Mouse (Mus musculus) urinary bladder, adult 18-20 months (tissue): ENCODE data around the gene Pkdrej.
"Not testable (repeated sequence)": the region's sequence is repeated elsewhere in the genome, so short reads cannot be mapped to it uniquely, and the experiment has no call there.

ENCODE experiments used
- DNase-seq, 2 experiments: peaks; one replicate each; pipeline ENCODE4 v3.0.0; 2022; ENCODE audit warnings: low spot score in 2 of 2, mixed read lengths in 2 of 2

Gene Pkdrej

DNA sequence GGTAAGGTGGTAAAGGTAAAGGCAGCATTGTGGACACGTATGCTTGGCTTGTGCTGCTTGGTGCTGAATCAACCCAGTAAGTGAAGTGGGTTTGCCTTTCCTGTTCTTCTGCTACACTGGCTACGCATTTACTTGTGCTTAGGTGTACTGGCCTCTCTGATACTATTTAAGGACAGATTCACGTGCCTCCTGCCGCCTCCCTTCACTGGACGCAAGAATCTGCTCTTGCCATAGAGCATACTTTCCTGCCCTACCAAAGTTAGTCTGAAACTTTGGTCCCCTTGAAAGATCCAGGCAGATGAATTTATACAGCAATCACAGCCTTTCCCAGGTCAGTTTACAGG, 11.1 kb downstream of the Pkdrej start:
- DNase-seq = no peak

DNA sequence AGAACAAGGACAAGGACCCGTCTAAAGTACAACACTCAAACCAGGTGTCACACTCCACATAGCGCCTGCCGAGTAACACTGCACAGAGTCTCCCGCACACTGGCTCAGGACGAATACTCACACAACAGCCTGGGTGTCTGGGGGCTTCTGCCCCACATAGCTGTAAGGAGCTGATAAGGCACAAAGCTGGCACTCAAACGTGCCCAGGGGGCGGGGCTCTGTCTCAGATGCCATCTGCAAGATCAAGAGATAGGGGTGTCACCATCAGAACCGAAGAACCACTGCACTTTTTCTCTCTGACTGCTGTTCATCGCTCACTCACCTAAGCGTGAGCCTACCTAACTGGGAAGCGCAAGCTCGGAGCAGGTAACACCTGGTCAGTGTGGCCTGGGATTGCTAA, 12.4 kb downstream of the Pkdrej start:
- DNase-seq = no peak

DNA sequence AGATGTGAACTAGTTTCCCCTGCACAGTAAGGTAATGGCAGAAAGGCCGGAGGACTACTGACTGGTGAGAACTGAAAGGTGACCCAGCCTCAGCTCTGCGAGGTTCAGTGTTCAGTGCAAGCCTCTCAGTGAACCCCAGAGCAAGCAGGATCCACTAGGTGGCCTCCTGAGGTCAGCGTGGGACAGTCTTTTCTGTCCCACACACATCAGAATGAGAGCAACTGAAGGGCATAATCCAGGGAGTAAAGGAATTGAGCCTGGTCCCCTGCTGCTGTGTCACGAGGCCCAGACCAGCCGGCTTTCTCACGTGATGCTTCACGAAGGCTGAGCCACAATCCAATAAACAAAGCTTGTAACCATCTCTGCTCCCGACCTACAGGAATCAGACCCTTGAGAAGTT, 13.1 kb downstream of the Pkdrej start:
- DNase-seq = no peak

DNA sequence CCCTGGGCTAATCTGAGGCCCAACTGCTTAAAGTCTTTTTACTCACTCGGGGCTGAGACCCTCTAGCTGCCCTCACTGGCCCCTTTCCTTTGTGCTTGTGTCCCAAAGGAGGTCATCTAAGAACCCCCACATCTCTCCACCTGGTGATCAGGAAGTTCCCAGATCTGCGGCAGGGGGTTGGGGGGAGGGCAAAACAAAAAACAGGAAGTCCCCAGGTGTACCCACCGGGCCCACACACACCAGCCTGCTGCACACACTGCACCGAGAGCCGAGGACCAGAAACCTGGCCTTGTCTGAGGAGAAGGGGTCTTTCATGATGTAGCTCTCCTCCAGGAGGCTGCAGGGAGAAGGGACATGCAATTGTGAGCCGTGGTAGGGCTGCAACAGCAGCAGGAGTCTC, 13.5 kb downstream of the Pkdrej start:
- DNase-seq = no peak

DNA sequence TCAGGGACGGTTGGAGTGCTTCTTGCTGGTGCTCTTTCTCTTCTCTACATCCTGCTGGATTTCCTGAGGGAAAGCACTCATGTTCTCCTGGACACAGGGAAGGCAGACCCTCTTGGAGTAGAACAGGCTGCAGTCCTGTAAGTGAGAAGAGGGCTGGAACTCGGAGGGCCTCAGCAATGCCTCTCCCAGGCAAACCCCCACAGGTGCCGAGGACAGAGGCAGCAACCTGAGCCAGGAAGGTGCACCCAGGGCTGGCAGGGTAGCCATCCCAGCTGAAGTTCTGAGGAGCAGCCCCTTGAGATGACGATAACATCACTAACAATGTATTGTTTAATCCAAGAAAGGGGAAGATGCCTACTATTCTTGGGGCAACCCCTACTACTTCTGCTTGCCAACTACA, 14.1 kb downstream of the Pkdrej start:
- no peak for DNase-seq

DNA sequence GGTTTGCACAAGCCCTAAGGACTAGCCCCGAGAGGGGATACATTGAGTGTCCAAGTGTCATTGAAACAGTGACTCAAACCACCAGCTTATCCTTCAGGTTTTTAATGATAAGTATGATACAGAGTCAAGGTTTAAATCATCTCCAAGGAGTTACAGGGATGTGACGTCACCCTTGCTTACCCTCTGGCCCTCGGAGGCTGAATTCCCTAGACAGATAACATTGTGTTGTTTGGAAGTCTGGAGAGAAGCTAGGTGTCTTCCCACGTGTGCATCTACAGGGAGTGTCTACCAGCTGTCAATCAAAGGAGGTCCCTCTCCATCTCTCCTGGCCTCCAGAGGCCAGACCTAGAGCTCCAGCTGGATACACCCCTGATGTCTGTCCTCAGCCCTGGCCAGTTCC, 14.6 kb downstream of the Pkdrej start:
- no peak for DNase-seq

DNA sequence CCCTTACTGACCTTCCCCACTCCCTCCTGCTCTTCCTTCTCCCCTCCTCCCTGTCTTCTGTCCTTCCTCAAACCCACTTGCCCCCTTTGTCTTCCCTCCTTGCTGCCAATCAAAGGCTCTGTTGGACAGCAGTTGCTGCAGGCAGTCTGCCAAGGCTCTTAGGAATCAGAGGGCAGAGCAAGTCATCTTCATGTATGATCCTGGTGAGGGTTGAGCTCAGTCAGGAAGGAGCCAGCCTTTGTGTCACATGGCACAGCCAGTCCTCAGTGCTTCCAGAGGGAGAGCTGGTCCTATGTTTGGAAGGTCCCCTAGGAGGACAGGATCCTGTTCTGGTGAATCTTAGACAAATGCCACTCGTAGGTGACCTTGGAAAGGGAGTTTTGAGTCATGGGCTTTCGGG, 18.6 kb downstream of the Pkdrej start:
- DNase-seq = no peak

DNA sequence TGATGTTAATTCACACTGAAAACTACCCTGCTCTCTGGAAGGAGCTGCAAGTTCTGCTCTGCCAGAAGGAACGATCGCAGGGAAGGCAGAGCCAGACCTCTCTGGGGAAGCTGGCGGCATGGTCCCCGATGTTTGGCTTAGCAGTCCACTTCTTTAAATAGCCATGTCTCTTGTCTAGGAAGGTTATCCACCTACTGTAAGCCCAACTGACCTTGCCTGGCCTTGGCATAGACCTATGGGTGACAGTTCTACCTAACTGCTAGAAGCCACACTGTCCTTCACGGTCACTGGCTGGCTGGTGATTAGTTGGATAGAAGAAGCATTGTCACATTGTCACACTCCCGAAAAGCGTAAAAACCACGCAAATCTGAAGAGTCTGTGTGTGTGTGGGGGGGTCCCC, 22.9 kb downstream of the Pkdrej start:
- DNase-seq = no peak

DNA sequence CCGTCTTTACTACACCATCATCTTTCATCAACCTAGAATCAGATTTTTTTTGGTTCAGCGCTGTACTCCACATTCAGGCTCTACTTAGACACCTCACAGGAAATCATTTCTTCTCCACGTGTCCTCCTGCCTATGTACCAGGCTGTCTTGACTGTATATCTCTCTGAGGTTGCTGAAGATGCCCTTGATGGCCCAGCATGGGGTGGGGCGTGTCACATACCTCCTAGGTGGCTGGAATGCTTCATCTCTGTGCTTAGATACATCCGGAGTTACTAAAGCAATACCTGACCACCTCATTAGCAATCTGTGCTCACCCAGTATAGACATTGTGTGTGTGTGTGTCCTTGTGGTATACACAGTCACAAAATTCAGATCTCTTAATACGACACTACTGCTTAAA, 26.0 kb downstream of the Pkdrej start:
- no peak for DNase-seq

DNA sequence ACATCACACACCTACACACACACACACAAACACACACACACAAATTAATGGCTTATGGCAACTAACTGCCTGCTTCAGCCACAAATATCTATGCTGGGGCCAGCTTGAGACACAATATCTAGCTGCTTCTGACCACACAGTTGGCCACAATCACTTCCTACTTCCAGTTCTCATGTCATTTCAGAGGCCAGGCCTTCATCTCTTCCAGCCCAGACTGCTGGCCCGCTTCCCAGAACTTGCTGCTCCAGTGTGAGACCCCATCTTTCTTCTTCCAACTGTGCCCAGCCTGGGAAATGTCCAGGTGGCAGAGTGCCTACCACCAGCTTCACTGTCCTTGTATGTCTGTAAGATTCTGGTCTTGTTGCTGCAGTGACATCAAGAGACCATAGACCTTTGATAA, 28.7 kb downstream of the Pkdrej start:
- DNase-seq = no peak

DNA sequence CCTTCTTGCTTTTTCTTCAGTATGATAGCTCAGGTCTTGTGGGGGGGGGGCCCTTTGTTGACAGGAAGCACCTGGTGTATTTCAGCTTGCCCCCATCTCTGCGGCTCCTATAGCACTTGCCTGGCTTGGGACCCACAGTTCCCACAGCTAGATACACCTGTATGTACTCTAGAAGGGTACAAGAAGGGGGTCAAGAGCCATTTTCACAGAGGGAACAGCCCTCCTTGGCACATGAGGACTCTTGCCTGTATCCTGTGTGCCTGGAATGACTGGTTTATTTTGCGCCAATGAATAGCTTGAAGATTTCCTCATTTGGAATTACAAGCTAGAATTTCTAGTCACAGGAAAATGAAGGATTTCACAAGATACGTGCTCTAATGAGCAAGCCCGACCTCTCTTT, 30.1 kb downstream of the Pkdrej start:
- no peak for DNase-seq

DNA sequence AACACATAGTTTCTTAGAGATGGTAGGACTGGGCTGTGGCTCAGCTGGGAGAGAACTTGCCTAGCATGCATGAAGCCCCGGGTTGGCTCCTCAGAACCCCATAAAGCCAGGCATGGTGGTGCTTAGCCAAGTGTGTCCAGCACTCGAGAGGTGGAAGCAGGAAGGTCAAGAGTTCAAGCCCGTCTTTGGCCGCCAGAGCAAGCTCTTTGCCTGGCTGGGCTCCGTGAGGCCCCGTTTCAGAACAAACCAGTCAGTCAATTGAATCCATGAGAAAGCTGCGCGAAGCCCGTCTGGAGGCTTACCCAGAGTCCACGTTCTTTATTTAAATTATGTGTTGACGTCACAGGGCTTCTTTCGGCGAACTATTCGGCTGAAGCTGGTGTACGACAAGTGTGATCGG, 32.9 kb downstream of the Pkdrej start:
- no peak for DNase-seq

DNA sequence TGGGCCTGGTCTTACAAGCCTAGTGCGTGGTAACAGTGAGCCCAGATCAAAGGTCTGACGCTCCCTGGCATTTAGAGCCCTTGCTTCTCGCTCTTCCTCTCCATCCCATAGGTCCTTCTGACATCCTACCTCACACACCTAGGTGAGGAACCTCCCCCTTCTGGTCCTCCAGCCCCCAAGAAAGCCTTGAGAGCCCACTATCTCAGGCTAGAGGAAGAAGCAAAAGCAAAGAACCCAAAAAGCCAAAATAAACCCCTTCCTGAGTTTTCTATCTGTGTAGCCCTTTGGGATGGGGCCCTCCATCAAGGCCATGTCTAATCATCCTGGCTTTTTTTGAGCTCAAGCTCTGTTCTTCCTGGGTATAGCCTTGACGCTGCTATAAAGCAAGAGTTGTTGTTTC, 33.5 kb downstream of the Pkdrej start:
- DNase-seq = no peak

DNA sequence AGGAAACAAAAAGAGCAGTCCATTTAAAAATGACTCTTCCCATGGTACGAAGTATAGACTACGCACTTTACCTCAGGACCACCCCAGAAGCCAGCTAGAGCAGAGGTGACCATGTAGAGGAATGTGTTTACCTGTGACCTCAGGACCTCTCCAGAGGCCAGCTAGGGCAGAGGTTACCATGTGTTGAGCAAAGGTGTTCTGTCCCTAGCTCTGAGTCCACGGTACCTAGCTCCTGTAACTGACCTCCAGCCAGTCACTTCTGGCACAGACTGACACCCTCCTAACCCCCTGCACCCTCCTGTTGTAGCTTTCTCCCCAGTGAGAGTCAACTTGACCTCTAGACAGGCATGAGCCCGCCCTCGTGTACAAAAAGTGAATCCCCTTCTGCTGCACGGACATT, 34.1 kb downstream of the Pkdrej start:
- no peak for DNase-seq

DNA sequence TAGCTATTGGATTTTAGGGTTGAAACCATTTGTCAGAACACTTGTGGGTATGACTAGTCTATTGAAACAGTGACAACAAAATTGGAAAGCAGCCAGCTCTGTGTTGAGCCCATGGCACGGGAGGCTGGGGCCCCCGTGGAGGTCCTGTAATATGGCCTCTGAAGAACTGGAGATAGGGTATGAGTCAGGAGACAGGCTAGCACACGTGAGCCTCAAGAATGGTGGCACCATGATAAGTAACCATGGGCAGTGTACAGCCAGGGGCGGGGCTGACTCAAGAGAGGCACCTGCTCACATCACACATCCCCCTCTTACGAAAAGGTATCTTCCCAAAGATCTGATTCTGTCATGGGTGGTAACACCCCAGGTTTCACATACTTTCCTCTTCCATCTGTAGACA, 34.8 kb downstream of the Pkdrej start:
- DNase-seq = no peak

DNA sequence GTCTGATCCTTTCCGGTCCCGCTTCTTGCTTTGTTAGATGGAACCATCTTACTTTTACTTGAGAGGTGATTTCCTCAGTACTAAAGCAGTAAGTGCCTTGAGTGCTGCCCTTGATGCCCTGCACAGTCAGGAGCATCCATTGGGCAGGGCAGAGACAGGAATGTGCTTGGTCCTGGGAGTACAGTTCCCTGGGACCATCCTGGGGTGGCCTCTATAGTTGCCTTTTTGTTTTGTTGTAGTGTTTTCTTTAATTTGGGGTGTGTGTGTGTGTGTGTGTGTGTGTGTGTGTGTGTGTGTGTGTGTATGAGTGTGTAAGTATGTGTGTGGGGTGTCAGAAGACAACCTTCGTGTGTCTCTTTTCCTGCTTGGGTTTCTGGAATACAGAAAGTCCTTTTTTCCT, 37.2 kb downstream of the Pkdrej start:
- no peak for DNase-seq

DNA sequence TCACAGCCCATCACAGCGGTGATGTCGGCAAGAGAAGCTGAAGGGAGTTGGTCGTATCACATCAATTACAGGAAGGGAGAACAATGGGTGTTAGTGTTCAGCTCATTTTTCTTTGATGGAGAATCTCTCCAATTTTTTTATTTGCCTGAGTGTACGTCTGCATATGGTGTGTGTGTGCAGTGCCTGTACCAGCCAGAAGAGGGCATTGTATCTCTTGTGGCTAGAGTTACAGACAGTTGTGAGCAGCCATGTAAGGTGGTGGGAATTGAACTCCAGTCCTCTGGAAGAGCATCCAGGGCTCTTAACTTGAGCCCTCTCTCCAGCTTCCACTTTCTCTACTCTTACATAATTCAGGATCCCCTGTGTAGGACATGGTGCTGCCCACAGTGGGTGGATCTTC, 38.4 kb downstream of the Pkdrej start:
- DNase-seq = no peak

DNA sequence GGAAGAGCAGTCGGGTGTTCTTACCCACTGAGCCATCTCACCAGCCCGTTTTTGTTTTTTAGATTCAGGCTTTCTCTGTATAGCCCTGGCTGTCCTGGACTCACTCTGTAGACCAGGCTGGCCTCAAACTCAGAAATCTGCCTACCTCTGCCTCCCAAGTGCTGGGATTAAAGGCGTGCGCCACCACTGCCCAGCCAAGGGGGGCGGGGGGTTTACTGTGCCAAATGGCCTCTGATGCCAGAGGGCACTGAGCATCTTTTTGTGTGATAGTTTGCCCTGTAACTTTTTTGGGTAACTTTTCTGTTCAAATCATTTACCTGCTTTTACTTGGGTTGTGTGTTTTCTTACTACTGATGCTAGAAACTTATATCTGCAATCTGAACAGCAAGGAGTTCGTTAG, 42.6 kb downstream of the Pkdrej start:
- DNase-seq = not testable (repeated sequence)

DNA sequence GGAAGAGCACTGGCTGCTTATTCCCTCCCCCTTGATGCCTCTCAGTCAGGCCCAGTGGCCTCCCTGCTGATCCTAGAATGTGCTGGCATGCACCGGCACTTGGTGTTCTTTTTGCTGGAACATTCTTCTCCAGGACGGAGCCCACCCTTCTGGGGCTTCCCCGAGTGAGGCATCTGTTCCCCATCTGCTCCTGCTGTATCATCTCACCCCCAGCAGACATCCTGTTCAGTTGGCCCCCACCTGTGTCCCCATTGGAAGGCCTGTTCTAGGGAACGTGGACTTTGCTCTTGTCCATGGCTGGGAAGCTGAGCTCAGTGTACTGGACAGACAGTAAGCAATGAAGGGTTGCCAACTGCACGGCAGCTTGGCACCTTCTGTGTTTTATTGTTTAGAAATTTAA, 44.8 kb downstream of the Pkdrej start:
- DNase-seq = no peak

DNA sequence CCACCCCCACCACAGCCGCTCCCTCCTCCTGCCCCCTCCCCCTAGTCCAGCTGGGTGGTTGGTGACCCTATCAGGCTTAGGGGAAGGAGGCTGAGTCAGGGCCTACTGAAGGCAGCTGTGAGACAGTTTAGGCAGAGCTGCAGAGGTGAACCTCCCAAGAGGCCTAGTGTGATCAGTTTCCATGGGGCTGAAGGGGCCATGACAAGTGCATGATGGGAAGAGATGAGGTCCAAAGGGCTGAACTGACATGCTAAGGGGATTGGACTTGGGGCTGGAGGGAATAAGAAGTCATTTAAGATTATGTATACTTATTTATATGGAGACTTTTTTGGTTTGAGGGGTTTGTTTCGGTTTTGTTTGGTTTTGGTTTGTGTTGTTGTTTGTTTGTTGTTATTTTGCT, 45.3 kb downstream of the Pkdrej start:
- no peak for DNase-seq

DNA sequence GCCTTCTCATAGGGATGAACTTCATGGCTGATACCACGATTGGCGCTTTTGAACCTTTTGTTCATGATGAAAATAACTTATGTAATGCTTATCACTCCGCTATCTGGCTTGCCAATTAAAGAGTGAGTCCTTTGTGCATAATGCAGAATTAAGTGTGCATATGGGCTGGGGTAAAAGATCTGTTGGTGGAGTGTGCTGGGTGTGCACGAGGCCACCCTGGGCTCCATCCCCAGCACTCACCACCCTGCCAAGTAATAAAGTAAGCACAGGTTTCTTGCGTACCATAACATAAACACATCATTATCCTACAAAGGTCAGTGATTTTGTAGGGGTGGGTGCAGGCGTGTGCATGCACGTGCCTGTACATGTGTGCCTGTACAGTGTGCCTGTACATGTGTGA, 46.5 kb downstream of the Pkdrej start:
- DNase-seq = no peak

DNA sequence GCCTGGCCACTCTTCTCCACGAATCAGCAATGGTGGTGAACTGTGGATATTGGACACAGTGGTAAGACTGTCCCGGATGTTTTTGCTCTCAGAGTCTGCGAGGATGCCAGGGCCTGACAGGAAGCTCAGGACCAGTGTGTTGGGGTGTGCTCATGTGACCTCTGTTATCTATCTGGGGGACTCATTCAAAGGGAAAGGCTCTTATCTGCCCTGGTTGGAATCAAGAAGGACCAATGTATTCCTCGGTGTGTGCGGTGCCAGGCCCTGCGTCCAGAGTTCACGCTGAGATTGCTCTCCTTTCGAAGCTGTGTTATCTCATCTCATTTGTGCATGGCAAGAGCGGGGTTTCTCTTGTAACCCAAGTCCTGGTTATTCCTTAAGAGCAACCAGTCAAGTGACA, 47.1 kb downstream of the Pkdrej start:
- DNase-seq = no peak

DNA sequence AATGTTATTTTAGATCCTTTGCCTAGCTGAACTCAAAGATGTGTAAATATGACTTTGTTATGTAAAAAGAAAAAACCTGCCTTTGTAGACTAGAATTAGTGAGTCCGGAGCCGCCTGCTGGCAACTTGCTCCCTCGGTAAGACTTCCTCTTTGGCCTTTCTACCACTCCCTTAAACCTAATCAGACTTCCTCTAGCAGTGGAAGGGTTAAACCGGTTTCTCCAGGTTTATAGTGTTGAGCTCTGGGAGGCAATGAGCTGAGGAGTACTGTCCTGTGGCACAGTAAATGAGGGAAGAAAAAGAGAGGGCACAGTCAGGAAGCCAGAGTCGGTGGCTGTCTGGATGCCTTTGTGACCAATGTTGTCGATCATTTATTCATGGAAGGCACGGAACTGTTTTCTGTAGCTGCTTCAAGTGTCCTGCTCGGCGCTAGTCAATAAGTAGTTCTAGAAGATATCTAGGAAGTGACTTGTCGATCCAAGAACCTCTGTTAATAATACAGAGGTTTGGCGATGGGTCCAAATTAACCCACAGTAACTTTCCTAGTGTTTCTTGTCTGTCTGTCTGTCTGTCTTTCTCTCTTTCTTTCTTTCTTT, 49.3 kb downstream of the Pkdrej start:
- DNase-seq = no peak

DNA sequence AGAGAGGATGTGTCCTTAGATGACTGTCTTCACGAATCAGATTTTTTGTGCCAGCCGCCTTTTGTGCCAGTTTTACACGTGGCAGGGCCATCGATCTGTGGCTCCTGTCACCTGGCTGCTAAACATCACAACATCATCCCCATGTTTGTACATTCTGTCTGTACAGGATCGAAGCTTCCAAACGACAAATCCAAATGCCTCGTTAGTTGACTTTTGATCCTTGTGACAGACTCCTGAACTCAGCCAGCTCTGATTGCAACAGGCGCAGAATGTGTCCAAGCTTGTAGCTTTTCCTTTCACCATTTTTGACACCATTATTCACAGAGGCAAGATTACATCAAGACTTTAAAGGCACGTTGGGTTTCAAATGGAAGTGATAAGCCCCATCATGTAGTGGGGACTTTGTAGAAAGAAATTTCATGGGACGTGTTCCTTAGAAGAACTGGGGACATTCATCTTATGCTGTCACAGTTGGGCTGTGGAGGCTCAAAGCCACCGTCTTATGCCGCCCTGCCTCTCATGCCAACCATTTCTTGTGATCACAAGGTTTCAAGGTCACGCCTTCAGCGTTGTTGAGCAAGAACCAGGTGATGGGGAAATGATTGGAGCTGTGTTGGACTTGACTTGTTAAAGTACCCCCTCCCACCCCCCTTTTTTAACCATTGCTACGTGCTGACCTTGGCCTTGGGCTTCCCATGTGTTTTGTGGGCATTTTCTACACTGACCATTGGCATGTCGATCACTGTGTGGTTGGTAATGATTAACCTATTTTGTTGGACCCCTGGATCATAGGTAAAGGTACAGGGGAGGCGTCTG, 50.0 kb downstream of the Pkdrej start:
- no peak for DNase-seq
